Mouse (Mus musculus): ENCODE results near the gene Sco2. TPM values are rescaled to one million over a fixed set of nuclear protein-coding genes. Genes with fewer than 3 reads are reported as not detected.

Gene Sco2
- polyA plus RNA-seq, 1 experiment, result 15.3 TPM

DNA sequence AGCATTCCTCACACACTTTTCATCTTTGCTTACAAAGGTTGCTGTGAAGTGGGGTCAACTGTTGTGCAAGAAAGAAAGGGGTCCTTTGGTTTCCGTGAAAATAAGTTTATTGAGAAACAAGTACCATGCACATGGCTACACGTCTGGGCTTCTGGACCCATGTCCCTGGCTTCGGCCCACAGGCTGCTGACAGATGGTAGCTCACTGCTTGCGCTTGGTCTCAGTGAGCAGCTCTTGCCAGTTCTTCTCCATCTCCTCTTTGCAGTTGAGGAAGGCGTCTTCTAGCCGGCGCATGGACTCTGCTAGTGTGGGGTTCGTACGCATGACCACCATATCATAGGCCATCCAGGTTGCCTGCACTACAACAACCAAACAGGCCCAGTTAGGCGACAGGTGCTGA, 16.4 kb upstream of the Sco2 start:
- Histone ChIP-seq H3K4me1 (ENCODE audit: control insufficient read depth, insufficient read depth, low read length) (peaks cover 4% of the 10 kb centered on the region), H3K27ac (ENCODE audit: insufficient read depth, low read depth, low read length) (no peak overlapping the region), H3K4me3 (ENCODE audit: insufficient read depth, low read length) (no peak overlapping the region)
- no peak for TF ChIP-seq POLR2A (IDR thresholded peaks at IDR 0.05; ENCODE audit: borderline replicate concordance, low read depth, low read length)
- TF ChIP-seq CTCF (IDR thresholded peaks at IDR 0.05; ENCODE audit: low read depth, low read length), result no peak

DNA sequence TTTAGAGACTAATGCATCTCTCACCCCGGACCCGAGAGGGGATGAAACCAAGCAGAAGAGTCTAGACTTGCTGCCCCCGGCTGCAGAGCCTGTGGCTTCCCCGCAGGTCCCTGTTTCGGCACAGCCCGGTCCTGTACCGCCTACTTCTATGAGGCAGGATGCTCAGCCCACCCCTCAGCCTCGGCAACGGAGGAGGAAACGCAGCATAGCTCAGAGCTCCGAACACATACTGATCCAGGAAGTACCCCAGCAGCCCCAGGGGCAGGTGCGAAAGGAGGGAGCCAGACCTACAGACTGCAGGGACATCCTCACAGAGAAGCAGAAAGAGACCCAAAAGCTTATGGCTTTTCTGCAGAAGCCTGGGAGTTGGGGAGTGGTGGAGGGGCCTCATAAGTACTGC, 13.5 kb upstream of the Sco2 start:
- H3K27ac ChIP-seq (ENCODE audit: insufficient read depth, low read depth, low read length), result no peak overlapping the region
- no peaks in the 10 kb centered on the region for H3K4me1 ChIP-seq (ENCODE audit: control insufficient read depth, insufficient read depth, low read length)
- no peak overlapping the region for H3K4me3 ChIP-seq (ENCODE audit: insufficient read depth, low read length)
- TF ChIP-seq POLR2A (IDR thresholded peaks at IDR 0.05; ENCODE audit: borderline replicate concordance, low read depth, low read length) (no peak), CTCF (IDR thresholded peaks at IDR 0.05; ENCODE audit: low read depth, low read length) (no peak)

DNA sequence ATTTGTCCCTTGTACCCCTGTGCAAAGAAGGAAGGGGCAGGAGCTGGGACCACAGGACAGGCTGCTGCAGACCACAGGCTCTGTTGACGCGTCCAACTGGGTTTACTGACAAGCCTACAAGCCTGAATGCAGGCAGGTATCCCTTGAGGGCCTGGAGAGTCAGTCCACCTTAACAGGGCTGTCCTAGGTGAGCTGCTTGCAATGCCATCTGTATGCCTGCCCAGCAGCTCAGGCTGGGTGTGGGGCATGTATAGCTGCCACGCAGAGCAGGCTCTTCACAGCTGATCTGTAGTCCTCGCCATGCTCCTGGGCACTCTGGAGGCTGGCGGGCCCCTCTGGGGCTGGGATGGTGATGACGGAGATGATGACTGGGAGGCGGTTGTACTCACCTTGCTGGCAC, 11.0 kb upstream of the Sco2 start, which contains the start of gene Klhdc7b:
Klhdc7b (plus strand) TSS at position 301 of the 400 bp plus-strand sequence.
- no peak within 1 kb of the TSS for H3K27ac ChIP-seq (ENCODE audit: insufficient read depth, low read depth, low read length)
- TF ChIP-seq CTCF (IDR thresholded peaks at IDR 0.05; ENCODE audit: low read depth, low read length) (no peak), POLR2A (IDR thresholded peaks at IDR 0.05; ENCODE audit: borderline replicate concordance, low read depth, low read length) (no peak)
- no peak within 1 kb of the TSS for H3K4me3 ChIP-seq (ENCODE audit: insufficient read depth, low read length)
- no peaks in the 10 kb centered on the region for H3K4me1 ChIP-seq (ENCODE audit: control insufficient read depth, insufficient read depth, low read length)

DNA sequence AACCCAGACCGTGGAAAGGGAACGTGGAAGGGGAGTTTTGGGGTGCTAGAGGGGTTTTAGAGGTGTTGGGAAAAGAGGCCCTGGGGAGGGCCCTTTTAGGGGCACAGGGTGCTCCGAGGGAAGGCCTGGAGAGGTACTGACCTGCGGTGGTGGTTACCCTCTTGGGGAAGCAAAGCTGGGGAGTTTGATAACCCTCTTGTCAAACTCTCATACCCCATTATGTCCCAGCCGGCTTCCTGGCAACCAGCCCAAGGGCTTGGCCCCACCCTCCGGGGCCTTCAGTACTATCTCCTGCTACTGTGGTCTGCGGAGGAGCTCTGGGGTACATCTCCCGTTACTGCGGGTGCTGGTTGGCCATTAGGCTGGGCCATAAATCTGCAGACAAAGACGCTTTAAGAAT, 5.8 kb upstream of the Sco2 start:
- Histone ChIP-seq H3K4me1 (ENCODE audit: control insufficient read depth, insufficient read depth, low read length) (no peaks in the 10 kb centered on the region; the same call in 1 of the 2 replicates), H3K27ac (ENCODE audit: insufficient read depth, low read depth, low read length) (no peak overlapping the region), H3K4me3 (ENCODE audit: insufficient read depth, low read length) (no peak overlapping the region)
- TF ChIP-seq CTCF (IDR thresholded peaks at IDR 0.05; ENCODE audit: low read depth, low read length) (no peak), POLR2A (IDR thresholded peaks at IDR 0.05; ENCODE audit: borderline replicate concordance, low read depth, low read length) (no peak)

DNA sequence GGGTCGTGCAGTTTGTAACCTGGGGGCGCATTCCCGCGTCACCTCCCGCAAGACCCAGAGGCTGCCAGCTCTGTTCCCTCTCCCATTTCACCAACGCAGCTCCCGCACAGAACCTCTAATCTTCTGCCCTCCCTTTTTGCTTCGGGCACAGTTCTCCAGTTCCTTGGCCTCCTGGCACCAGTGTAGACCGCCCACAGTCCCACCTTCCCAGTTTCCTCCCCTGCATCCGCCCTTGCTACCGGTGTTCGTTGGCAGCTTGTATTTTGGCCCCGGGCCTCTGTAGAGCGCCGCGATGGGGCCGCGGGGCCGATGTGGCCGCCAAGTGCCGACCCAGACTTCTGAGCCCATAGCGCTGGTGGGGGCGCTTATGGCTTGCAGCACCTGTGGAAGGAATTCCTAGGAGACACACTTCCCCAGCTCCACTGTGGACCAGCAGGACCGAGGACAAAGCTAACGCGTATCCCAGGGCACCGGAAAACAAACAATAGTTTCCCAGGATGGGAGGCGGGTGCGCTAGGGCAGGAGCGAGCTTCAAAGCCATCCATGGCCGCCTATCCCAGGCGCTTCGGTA, 5.3 kb upstream of the Sco2 start, which contains the start of gene Odf3b:
Odf3b (minus strand) TSS at position 452 of the 571 bp plus-strand sequence.
- no peak for TF ChIP-seq CTCF (IDR thresholded peaks at IDR 0.05; ENCODE audit: low read depth, low read length)
- no peak for TF ChIP-seq POLR2A (IDR thresholded peaks at IDR 0.05; ENCODE audit: borderline replicate concordance, low read depth, low read length)
- Histone ChIP-seq H3K4me1 (ENCODE audit: control insufficient read depth, insufficient read depth, low read length) (peaks cover 4% of the 10 kb centered on the region; the same call in 1 of the 2 replicates), H3K4me3 (ENCODE audit: insufficient read depth, low read length) (peak within 1 kb of the TSS; percentile 35), H3K27ac (ENCODE audit: insufficient read depth, low read depth, low read length) (no peak within 1 kb of the TSS)

DNA sequence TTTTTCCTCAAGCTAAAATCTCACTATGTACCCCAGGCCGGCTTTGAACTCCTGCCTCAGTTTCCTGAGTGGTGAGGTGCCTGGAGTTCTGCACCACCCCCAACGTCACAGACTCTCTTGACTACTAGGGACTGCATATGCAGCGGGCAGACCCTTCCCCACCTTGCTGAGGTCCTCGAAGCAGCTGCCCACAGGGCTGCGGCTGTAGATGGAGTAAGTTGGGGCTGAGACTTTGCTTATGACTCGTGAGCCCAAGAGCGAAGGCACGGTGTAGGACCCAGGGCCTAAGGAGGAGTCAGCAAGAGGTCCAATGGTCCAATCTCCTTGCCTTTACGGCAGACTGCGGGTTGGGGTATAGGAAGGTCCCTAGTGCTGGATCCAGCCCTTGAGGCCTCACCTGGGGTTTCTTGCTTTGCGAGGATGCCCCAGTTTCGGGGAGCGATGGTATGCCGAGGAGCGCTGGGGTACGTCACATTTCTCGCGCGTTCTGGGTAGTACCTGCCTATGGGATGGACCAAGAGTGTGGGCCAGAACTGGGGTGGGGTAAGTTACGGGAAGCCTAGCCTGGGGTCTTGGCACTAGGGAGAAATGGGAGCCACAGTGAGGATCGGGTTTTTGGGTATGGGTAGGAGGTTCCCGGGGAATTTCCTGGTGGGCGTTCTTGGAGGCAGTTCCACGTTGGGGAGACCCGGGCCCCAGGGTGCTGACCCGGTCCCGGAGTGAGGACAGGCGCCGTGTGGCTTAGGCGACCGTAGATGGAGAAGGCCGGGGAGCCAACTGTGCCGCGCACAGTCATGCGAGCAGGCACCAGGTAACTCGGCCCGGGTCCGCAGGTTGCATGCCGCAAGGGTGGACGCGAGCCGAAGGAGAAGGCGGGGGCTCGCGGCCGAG, 4.5 kb upstream of the Sco2 start:
- Histone ChIP-seq H3K4me3 (ENCODE audit: insufficient read depth, low read length) (peak overlapping the region; percentile 35), H3K4me1 (ENCODE audit: control insufficient read depth, insufficient read depth, low read length) (peaks cover 4% of the 10 kb centered on the region; the same call in 1 of the 2 replicates), H3K27ac (ENCODE audit: insufficient read depth, low read depth, low read length) (no peak overlapping the region)
- TF ChIP-seq CTCF (IDR thresholded peaks at IDR 0.05; ENCODE audit: low read depth, low read length) (no peak), POLR2A (IDR thresholded peaks at IDR 0.05; ENCODE audit: borderline replicate concordance, low read depth, low read length) (no peak)

DNA sequence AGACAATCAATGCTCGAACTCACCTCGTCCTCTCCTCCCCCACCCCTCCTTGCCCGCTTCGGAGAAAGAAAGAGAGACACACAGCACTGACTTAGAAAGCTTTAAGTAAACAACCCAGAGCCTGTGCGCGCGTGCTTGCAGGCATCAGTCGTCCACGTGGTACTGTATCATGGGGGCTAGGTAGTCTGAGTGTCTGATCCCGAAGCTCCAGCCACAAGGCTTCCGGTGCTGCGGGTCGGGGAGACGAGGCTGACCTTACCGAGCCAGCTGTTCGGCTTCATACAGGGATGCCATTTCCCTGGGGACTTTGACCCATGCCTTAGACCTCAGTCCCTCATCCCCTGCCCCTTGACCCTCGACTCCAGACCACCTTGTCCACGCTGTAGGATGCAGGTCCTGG, 3.7 kb upstream of the Sco2 start:
- H3K4me1 ChIP-seq (ENCODE audit: control insufficient read depth, insufficient read depth, low read length), result peaks cover 6% of the 10 kb centered on the region
- no peak for TF ChIP-seq POLR2A (IDR thresholded peaks at IDR 0.05; ENCODE audit: borderline replicate concordance, low read depth, low read length)
- TF ChIP-seq CTCF (IDR thresholded peaks at IDR 0.05; ENCODE audit: low read depth, low read length), result no peak
- H3K27ac ChIP-seq (ENCODE audit: insufficient read depth, low read depth, low read length), result no peak overlapping the region

DNA sequence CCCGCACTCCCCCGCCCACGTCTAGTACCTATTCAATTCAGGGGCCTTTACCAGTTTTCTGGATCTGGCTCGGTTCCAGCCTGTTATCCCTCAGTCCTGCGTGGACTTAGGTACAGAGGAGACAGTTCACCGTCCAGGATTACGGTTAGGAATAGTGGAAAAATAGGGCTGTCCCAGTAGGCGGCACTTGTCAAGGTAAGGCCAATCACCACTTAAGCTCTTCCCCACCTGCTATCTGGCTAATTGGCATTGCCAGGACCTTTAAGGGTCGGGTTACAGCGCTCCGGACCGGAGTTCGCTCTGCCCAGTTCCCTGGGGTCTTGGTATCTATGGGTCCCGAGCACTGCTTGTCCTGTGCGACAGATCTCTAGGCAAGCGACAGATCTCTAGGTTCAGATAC, 3.3 kb upstream of the Sco2 start, which contains the start of gene Tymp:
Tymp (minus strand) TSS at position 83 of the 400 bp plus-strand sequence.
- TF ChIP-seq POLR2A (IDR thresholded peaks at IDR 0.05; ENCODE audit: borderline replicate concordance, low read depth, low read length) (no peak), CTCF (IDR thresholded peaks at IDR 0.05; ENCODE audit: low read depth, low read length) (no peak)
- peaks cover 6% of the 10 kb centered on the region for H3K4me1 ChIP-seq (ENCODE audit: control insufficient read depth, insufficient read depth, low read length)
- no peak within 1 kb of the TSS for H3K4me3 ChIP-seq (ENCODE audit: insufficient read depth, low read length)
- no peak within 1 kb of the TSS for H3K27ac ChIP-seq (ENCODE audit: insufficient read depth, low read depth, low read length)

More for the DNA sequence above, 3.7 kb upstream of the Sco2 start:
- H3K4me3 ChIP-seq (ENCODE audit: insufficient read depth, low read length), result no peak overlapping the region

DNA sequence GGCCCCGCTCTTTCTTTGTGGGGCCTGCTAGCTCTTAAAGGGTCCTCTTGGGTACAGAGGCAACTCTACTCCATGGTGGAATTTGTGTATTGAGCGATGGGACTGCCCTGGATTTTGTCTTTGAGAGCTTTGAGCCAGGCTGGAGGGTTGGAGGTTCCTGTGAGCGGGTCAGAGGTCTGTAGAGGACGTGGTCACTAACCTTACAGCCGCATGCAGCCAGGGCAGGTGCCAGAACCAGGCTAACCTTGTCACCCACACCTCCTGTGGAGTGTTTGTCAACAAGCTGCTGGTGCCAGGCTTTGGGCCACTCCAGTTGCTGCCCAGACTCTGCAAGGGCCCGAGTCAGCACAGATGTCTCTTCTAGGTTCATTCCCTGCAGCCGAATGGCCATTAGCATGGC, 2.4 kb upstream of the Sco2 start:
- TF ChIP-seq POLR2A (IDR thresholded peaks at IDR 0.05; ENCODE audit: borderline replicate concordance, low read depth, low read length), result no peak
- TF ChIP-seq CTCF (IDR thresholded peaks at IDR 0.05; ENCODE audit: low read depth, low read length), result no peak

More for the DNA sequence above, 2.4 kb upstream of the Sco2 start:
- H3K4me1 ChIP-seq (ENCODE audit: control insufficient read depth, insufficient read depth, low read length), result peaks cover 6% of the 10 kb centered on the region
- no peak overlapping the region for H3K4me3 ChIP-seq (ENCODE audit: insufficient read depth, low read length)
- no peak overlapping the region for H3K27ac ChIP-seq (ENCODE audit: insufficient read depth, low read depth, low read length)
